Mouse (Mus musculus) midbrain, embryonic 11.5 days (tissue): ENCODE results near the gene Fam243. TPM values are rescaled to one million over a fixed set of nuclear protein-coding genes. Genes with fewer than 3 reads are reported as not detected.
A peak's percentile ranks its signal among the peaks of the same experiment; 100 is the strongest.

Experiments
- ATAC-seq: fragments of 200-750 bp; cut with Nextera tagmentation; 2 replicates; pipeline ENCODE4 v1.8.0; 2017; ENCODE audit warnings: moderate TSS enrichment, moderate library complexity; ENCODE audit not compliant: low FRiP score
- DNase-seq: peaks from one replicate; pipeline ENCODE4 v3.0.0; 2015; ENCODE audit warnings: low spot score; ENCODE audit errors: missing footprints
- H3K27ac ChIP-seq: fragments of 300-500 bp; sonication (generic); 2 replicates; pipeline ENCODE4 v1.5.1; 2014; ENCODE audit warnings: low read depth, low read length
- H3K27me3 ChIP-seq: fragments of 300-500 bp; sonication (generic); 2 replicates; pipeline ENCODE4 v1.6.1; 2014; ENCODE audit warnings: mild to moderate bottlenecking, low read length, moderate library complexity, mixed read lengths; ENCODE audit not compliant: control insufficient read depth, insufficient read depth
- H3K36me3 ChIP-seq: fragments of 300-500 bp; sonication (generic); 2 replicates; pipeline ENCODE4 v1.6.1; 2014; ENCODE audit warnings: mild to moderate bottlenecking, low read length, moderate library complexity, mixed read lengths; ENCODE audit not compliant: control insufficient read depth, insufficient read depth
- H3K4me1 ChIP-seq: fragments of 300-500 bp; sonication (generic); 2 replicates; pipeline ENCODE4 v1.6.1; 2014; ENCODE audit warnings: low read length; ENCODE audit not compliant: control insufficient read depth, insufficient read depth
- H3K4me2 ChIP-seq: fragments of 300-500 bp; sonication (generic); 2 replicates; pipeline ENCODE4 v1.6.1; 2014; ENCODE audit warnings: mild to moderate bottlenecking, moderate library complexity
- H3K4me3 ChIP-seq: fragments of 300-500 bp; sonication (generic); 2 replicates; pipeline ENCODE4 v1.5.1; 2014; ENCODE audit warnings: low read depth, low read length
- H3K9ac ChIP-seq: fragments of 300-500 bp; sonication (generic); 2 replicates; pipeline ENCODE4 v1.6.1; 2014; ENCODE audit warnings: low read length
- H3K9me3 ChIP-seq: fragments of 300-500 bp; sonication (generic); 2 replicates; pipeline ENCODE4 v1.6.1; 2016; ENCODE audit warnings: low read length; ENCODE audit not compliant: control insufficient read depth
- WGBS: fragments of 180-500 bp; shearing (Covaris S2); extraction: QIAGEN DNeasy Blood & Tissue Kit; methylation state at CpG from one replicate; pipeline ENCODE4 v1.1.7; 2014; 5-methylcytosine and 5-hydroxymethylcytosine counted together
- polyA plus RNA-seq: library from polyadenylated mRNA; unstranded; fragments of >200 nt; fragmentation: Nextera tagmentation; extraction: Ambion mirVana; gene quantifications from 2 replicates; pipeline ENCODE4 v1.2.1, GENCODE M21; 2014

Fam243 gene
- 0.08 TPM in 1 of 2 replicates, not detected in the other for polyA plus RNA-seq

- no peak within 1 kb of the TSS for H3K4me3 ChIP-seq
- no peak within 1 kb of the TSS for H3K27ac ChIP-seq
- no peak for DNase-seq
- H3K9me3 ChIP-seq = no peaks in the 10 kb centered on the region
- H3K4me2 ChIP-seq = no peak within 1 kb of the TSS
- 91% methylated on average over 8 of the region's 8 CpGs for WGBS
- no peak within 1 kb of the TSS for H3K9ac ChIP-seq
- no peaks in the 10 kb centered on the region for H3K27me3 ChIP-seq
- peaks cover 19% of the 10 kb centered on the region for H3K4me1 ChIP-seq
- no peaks in the 10 kb centered on the region for H3K36me3 ChIP-seq
- no peak for ATAC-seq
Measured at GRCm38 (mm10) chr16:92321341-92321740, at the start of gene Fam243. Gene Fam243 (minus strand): TSS chr16:92321441.

DNA sequence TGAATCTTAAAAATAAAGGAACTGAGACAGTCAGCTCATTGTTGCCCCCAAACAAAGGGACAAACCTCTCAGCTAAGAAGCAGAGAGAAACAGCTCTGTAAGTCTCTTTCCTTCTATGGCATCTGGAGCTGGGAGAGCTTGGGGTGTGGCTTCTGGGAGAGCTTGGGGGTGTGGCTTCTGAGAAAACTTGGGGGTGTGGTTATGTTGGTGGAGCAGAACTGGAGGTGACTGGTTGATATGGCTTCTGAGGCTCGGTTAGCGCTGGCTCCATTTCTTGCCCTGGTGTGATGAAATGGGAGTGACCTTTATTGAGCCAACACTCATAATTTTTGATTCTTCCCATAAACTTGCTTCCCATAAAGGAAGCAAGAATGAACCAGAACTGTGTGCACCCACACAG, 48.0 kb upstream of the Fam243 start:
- no peaks in the 10 kb centered on the region for H3K36me3 ChIP-seq
- H3K9me3 ChIP-seq = no peaks in the 10 kb centered on the region
- H3K9ac ChIP-seq = no peak overlapping the region
- no peaks in the 10 kb centered on the region for H3K27me3 ChIP-seq
- H3K27ac ChIP-seq = no peak overlapping the region
- H3K4me3 ChIP-seq = no peak overlapping the region
- no peak overlapping the region for H3K4me2 ChIP-seq
- WGBS = 51% methylated on average over 2 of the region's 2 CpGs
- ATAC-seq (no peak), DNase-seq (no peak)
- peaks cover 19% of the 10 kb centered on the region for H3K4me1 ChIP-seq

DNA sequence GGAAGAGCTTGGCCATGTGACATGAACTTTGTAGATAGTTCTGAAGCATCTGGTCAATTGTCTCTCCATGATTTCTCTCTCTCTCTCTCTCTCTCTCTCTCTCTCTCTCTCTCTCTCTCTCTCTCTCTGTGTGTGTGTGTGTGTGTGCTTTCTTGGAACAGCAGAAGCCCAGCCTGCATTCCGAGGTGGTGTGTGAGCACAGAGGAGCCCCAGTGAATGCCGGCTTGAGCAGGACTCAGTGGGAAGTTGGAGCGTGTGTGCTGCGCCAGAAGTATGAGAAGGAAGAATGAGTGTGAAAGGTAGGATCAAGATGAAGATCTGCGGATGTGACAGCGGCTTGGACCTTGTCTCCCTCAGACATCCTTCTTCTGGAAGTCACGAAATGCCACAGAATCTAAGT, 44.2 kb upstream of the Fam243 start:
- Histone ChIP-seq H3K9me3 (no peaks in the 10 kb centered on the region), H3K4me2 (no peak overlapping the region), H3K27ac (no peak overlapping the region), H3K9ac (no peak overlapping the region), H3K4me1 (peaks cover 2% of the 10 kb centered on the region; the same call in 1 of the 2 replicates), H3K36me3 (no peaks in the 10 kb centered on the region), H3K27me3 (no peaks in the 10 kb centered on the region), H3K4me3 (no peak overlapping the region)
- ATAC-seq (no peak), DNase-seq (no peak)
- 56% methylated on average over 7 of the region's 7 CpGs for WGBS

GRCm38 (mm10) chr16:92360711-92361110, 39.5 kb upstream of the Fam243 start:
- Histone ChIP-seq H3K9me3 (no peaks in the 10 kb centered on the region), H3K4me1 (peaks cover 11% of the 10 kb centered on the region; the same call in 1 of the 2 replicates), H3K27ac (no peak overlapping the region), H3K4me2 (no peak overlapping the region), H3K27me3 (no peaks in the 10 kb centered on the region), H3K4me3 (no peak overlapping the region), H3K9ac (no peak overlapping the region), H3K36me3 (no peaks in the 10 kb centered on the region)
- ATAC-seq (no peak), DNase-seq (no peak)
- WGBS = 88% methylated on average over 7 of the region's 7 CpGs

DNA sequence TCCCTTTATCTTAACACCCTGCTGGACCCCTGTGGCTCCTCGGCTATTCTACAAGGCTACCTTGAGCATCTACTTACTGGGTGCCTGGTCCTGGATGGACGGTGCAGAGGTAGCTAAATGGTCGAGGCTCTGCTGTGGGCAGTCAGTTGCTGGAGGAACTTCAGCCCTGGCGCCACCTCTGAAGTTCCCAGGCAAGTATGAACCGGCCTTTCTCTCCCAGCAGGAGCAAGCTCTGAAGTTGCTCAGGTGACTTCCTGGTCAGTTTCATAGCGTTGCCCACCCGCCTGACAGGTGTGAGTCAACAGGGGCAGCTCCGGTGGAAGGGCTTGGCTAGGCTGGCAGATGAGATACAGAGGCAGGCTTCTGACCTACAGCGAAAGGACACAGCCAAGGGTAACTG, 38.0 kb upstream of the Fam243 start, which contains the start of gene Kcne1:
Gene Kcne1, minus strand, starts transcription at position 240 of the 400 bp plus-strand sequence.
- Histone ChIP-seq H3K36me3 (no peaks in the 10 kb centered on the region), H3K9me3 (no peaks in the 10 kb centered on the region), H3K4me3 (no peak within 1 kb of the TSS), H3K27ac (no peak within 1 kb of the TSS), H3K4me2 (no peak within 1 kb of the TSS), H3K4me1 (peaks cover 10% of the 10 kb centered on the region; the same call in 1 of the 2 replicates), H3K27me3 (no peaks in the 10 kb centered on the region), H3K9ac (no peak within 1 kb of the TSS)
- DNase-seq (no peak), ATAC-seq (no peak)
- WGBS = 60% methylated on average over 9 of the region's 9 CpGs

DNA sequence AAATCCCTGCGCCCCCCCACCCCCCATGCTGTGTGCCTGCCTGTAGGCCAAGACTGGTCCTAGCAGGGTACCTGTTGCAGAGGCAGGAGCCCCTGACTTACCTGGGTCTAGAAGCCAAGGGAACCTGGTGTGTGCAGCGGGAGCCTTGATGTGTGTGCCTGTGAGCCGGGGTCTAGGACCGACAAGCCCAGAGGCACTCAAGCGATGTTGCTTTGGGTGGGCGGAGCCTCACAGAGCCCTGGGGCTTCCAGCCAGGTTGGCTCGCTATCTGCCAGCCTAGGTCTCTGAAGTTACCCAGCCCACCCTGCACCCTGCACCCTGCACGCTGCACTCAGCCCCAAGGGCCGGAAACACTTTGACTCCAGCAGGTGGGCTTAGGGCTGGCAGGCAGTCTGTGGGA, 37.5 kb upstream of the Fam243 start:
- 14% methylated on average over 9 of the region's 9 CpGs for WGBS
- Histone ChIP-seq H3K27me3 (no peaks in the 10 kb centered on the region), H3K9ac (no peak overlapping the region), H3K9me3 (no peaks in the 10 kb centered on the region), H3K4me2 (no peak overlapping the region), H3K4me3 (no peak overlapping the region), H3K27ac (no peak overlapping the region), H3K4me1 (peaks cover 10% of the 10 kb centered on the region; the same call in 1 of the 2 replicates), H3K36me3 (no peaks in the 10 kb centered on the region)
- ATAC-seq (peak; percentile 40; the same call in 1 of the 2 replicates), DNase-seq (no peak)

- no peak overlapping the region for H3K9ac ChIP-seq
- no peaks in the 10 kb centered on the region for H3K36me3 ChIP-seq
- no peaks in the 10 kb centered on the region for H3K27me3 ChIP-seq
- H3K4me2 ChIP-seq = no peak overlapping the region
- no peak overlapping the region for H3K27ac ChIP-seq
- no peak for ATAC-seq
- no peak for DNase-seq
- 23% methylated on average over 10 of the region's 10 CpGs for WGBS
- peaks cover 10% of the 10 kb centered on the region; the same call in 1 of the 2 replicates for H3K4me1 ChIP-seq
- H3K9me3 ChIP-seq = no peaks in the 10 kb centered on the region
- H3K4me3 ChIP-seq = no peak overlapping the region
Measured at GRCm38 (mm10) chr16:92357566-92357965, 36.3 kb upstream of the Fam243 start.

DNA sequence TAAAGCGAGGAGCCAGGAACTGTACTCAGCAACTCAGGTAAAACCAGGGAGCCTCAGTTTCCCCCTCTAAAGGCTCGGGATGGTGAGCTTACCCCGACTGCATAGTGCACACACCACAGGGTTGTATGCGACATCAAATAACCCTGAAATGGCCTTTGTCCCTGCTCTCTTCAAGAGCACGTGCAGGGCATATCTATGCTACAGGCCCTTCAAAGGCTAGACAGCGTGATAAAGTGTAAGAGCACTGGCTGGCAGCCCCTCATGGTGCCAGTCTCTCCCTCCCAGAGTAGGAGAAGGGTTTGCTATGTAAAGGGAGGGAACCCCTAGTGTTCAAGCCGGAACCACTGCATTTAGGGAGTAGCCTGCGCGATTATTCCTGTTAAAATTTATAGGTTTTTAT, 35.8 kb upstream of the Fam243 start:
- no peak overlapping the region for H3K27ac ChIP-seq
- WGBS = 69% methylated on average over 9 of the region's 9 CpGs
- H3K9me3 ChIP-seq = no peaks in the 10 kb centered on the region
- H3K9ac ChIP-seq = no peak overlapping the region
- H3K27me3 ChIP-seq = no peaks in the 10 kb centered on the region
- no peak overlapping the region for H3K4me2 ChIP-seq
- no peaks in the 10 kb centered on the region for H3K36me3 ChIP-seq
- DNase-seq (no peak), ATAC-seq (no peak)
- H3K4me1 ChIP-seq = peaks cover 10% of the 10 kb centered on the region; the same call in 1 of the 2 replicates
- no peak overlapping the region for H3K4me3 ChIP-seq

- Histone ChIP-seq H3K36me3 (no peaks in the 10 kb centered on the region), H3K27ac (no peak overlapping the region), H3K9ac (no peak overlapping the region), H3K4me3 (no peak overlapping the region), H3K4me2 (no peak overlapping the region), H3K9me3 (no peaks in the 10 kb centered on the region), H3K27me3 (no peaks in the 10 kb centered on the region), H3K4me1 (peaks cover 10% of the 10 kb centered on the region; the same call in 1 of the 2 replicates)
- WGBS = 76% methylated on average over 11 of the region's 11 CpGs
- DNase-seq = no peak
- no peak for ATAC-seq
Measured at GRCm38 (mm10) chr16:92355982-92356381, 34.7 kb upstream of the Fam243 start.
